Mouse (Mus musculus): ENCODE measurements around the gene Wdr19. TPM values are rescaled to one million over a fixed set of nuclear protein-coding genes. Genes with fewer than 3 reads are reported as not detected.

Gene Wdr19
- 8.7 and 9.2 TPM in 2 replicates for polyA plus RNA-seq (2014; fragmentation: Nextera tagmentation; extraction: Ambion mirVana)

DNA sequence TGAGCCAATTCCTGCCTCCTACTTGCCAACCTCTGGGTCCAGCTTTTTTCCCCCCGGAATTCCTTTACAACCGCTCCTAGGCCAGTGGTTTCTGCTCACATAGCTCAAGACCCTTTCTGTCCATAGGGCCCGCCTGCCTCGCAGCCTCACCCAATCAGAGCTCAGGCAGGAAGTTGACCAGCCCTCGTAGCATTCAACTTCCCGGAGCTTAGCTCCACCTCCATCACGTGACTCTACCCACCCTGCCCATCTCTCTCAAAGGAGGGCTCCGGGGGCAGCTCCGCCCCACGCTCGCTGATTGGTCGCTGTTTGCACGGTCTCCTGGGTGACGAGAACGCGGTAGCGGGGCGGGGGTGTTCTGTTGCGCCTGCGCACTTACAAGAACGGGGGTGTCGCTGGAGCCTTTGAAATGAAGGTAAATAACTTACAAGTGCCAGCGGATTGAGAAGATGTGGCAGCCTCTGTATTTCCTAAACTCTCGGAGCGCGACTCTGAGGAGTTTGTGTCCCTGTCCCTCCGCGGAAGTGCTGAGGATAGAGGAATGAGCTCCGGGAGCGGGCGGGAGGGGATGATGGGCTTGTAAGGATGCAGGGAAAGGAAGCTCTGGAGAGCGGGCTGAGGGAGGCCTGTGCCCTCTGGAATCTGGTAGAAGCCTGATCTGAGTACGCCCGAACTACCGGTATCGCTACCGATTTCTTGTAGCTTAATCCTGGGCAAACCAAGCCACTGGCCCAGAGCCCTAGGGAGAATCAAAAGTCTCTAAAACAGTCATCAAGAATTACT, at the start of gene Wdr19:
Gene Wdr19, plus strand, starts transcription at position 351 of the 783 bp plus-strand sequence.
- H3K4me1 ChIP-seq (replicated peaks; ENCODE audit: control insufficient read depth, insufficient read depth, low read length), result 0 out of 2 replicates have a peak, but pooled peaks cover 5% of the 10 kb centered on the region

DNA sequence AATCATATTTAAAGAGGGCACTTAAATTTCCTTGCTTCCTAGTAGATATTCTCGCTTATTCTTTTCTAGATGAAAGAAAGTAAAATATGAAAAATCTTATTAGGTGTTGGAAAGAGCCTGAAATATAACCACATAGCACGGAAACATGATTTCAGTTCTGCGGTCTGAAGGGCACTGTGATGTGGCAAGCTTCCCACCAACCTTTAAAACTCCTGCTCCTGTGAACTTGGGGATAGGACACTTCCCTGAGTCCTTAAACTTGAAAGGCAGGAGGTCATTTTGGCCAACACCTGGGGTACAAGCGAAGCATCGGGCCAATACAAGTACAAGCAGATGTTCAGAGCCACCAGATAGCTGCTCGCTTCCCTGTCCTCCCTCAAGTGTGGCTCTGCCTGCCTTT, 49.8 kb upstream of the Wdr19 start:
- DNase-seq (ENCODE audit: low spot score) (no peak), ATAC-seq (replicated peaks; ENCODE audit: low FRiP score, low TSS enrichment, low read depth) (no peak)
- Histone ChIP-seq H3K27me3 (replicated peaks; ENCODE audit: control insufficient read depth, insufficient read depth, low read length) (no peaks in the 10 kb centered on the region), H3K36me3 (ENCODE audit: control insufficient read depth, insufficient read depth, low read length) (peaks cover 37% of the 10 kb centered on the region), H3K4me3 (ENCODE audit: low read depth, low read length) (no peak overlapping the region), H3K4me1 (replicated peaks; ENCODE audit: control insufficient read depth, insufficient read depth, low read length) (no peaks in the 10 kb centered on the region), H3K9ac (ENCODE audit: low read length) (no peak overlapping the region), H3K9me3 (ENCODE audit: control insufficient read depth, low read length) (no peaks in the 10 kb centered on the region), H3K4me2 (ENCODE audit: low read length) (no peak overlapping the region), H3K27ac (ENCODE audit: low read depth) (no peak overlapping the region)
- WGBS, result 95% methylated on average over 6 of the region's 6 CpGs

More for the DNA sequence above, at the start of gene Wdr19:
- WGBS, result 0% methylated on average over 37 of the region's 37 CpGs
- no peaks in the 10 kb centered on the region for H3K9me3 ChIP-seq (ENCODE audit: control insufficient read depth, low read length)
- peak; percentile 94 for DNase-seq (ENCODE audit: low spot score)
- H3K27ac ChIP-seq (ENCODE audit: low read depth), result peak within 1 kb of the TSS; percentile 54
- peak within 1 kb of the TSS; percentile 53 for H3K9ac ChIP-seq (ENCODE audit: low read length)
- peak within 1 kb of the TSS; percentile 75 for H3K4me3 ChIP-seq (ENCODE audit: low read depth, low read length)
- no peaks in the 10 kb centered on the region for H3K36me3 ChIP-seq (ENCODE audit: control insufficient read depth, insufficient read depth, low read length)
- no peaks in the 10 kb centered on the region for H3K27me3 ChIP-seq (replicated peaks; ENCODE audit: control insufficient read depth, insufficient read depth, low read length)
- peak within 1 kb of the TSS; percentile 74 for H3K4me2 ChIP-seq (ENCODE audit: low read length)
- ATAC-seq (replicated peaks; ENCODE audit: low FRiP score, low TSS enrichment, low read depth), result peak; percentile 100

GRCm38 (mm10) chr5:65150376-65150955, 49.0 kb upstream of the Wdr19 start:
- Histone ChIP-seq H3K4me1 (replicated peaks; ENCODE audit: control insufficient read depth, insufficient read depth, low read length) (no peaks in the 10 kb centered on the region), H3K9ac (ENCODE audit: low read length) (no peak overlapping the region), H3K27ac (ENCODE audit: low read depth) (no peak overlapping the region), H3K4me3 (ENCODE audit: low read depth, low read length) (no peak overlapping the region), H3K4me2 (ENCODE audit: low read length) (no peak overlapping the region), H3K27me3 (replicated peaks; ENCODE audit: control insufficient read depth, insufficient read depth, low read length) (no peaks in the 10 kb centered on the region), H3K9me3 (ENCODE audit: control insufficient read depth, low read length) (no peaks in the 10 kb centered on the region), H3K36me3 (ENCODE audit: control insufficient read depth, insufficient read depth, low read length) (peaks cover 30% of the 10 kb centered on the region)
- DNase-seq (ENCODE audit: low spot score), result no peak
- no peak for ATAC-seq (replicated peaks; ENCODE audit: low FRiP score, low TSS enrichment, low read depth)
- 89% methylated on average over 8 of the region's 8 CpGs for WGBS

GRCm38 (mm10) chr5:65151276-65151675, 48.2 kb upstream of the Wdr19 start:
- DNase-seq (ENCODE audit: low spot score) (no peak), ATAC-seq (replicated peaks; ENCODE audit: low FRiP score, low TSS enrichment, low read depth) (no peak)
- H3K27me3 ChIP-seq (replicated peaks; ENCODE audit: control insufficient read depth, insufficient read depth, low read length), result no peaks in the 10 kb centered on the region
- no peak overlapping the region for H3K27ac ChIP-seq (ENCODE audit: low read depth)
- H3K4me1 ChIP-seq (replicated peaks; ENCODE audit: control insufficient read depth, insufficient read depth, low read length), result no peaks in the 10 kb centered on the region
- no peak overlapping the region for H3K9ac ChIP-seq (ENCODE audit: low read length)
- no peaks in the 10 kb centered on the region for H3K9me3 ChIP-seq (ENCODE audit: control insufficient read depth, low read length)
- H3K4me2 ChIP-seq (ENCODE audit: low read length), result no peak overlapping the region
- no peak overlapping the region for H3K4me3 ChIP-seq (ENCODE audit: low read depth, low read length)
- WGBS, result 75% methylated on average over 3 of the region's 3 CpGs
- H3K36me3 ChIP-seq (ENCODE audit: control insufficient read depth, insufficient read depth, low read length), result peaks cover 30% of the 10 kb centered on the region

DNA sequence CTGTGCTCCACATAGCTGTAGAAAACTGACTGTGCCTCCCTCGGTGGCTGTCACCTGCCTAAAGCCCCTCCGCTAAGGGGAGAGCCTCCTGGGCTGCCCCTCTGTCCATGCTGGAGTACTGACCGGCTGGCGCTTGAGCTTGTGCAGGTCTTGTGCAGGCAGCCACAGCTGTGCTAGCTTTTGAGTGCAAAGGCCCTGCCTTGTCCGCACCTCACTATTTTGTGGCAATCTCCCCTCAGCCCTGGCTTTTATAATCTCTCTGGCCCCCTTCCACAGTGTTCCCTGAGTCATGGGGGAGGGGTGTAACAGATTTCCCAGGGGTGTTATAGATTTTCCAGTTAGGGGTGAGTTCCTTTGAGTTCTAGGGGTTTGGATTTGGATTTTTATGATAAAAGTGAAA, 47.7 kb upstream of the Wdr19 start:
- H3K27me3 ChIP-seq (replicated peaks; ENCODE audit: control insufficient read depth, insufficient read depth, low read length), result no peaks in the 10 kb centered on the region
- H3K4me1 ChIP-seq (replicated peaks; ENCODE audit: control insufficient read depth, insufficient read depth, low read length), result no peaks in the 10 kb centered on the region
- H3K9me3 ChIP-seq (ENCODE audit: control insufficient read depth, low read length), result no peaks in the 10 kb centered on the region
- H3K4me3 ChIP-seq (ENCODE audit: low read depth, low read length), result no peak overlapping the region
- no peak overlapping the region for H3K4me2 ChIP-seq (ENCODE audit: low read length)
- peaks cover 31% of the 10 kb centered on the region for H3K36me3 ChIP-seq (ENCODE audit: control insufficient read depth, insufficient read depth, low read length)
- no peak overlapping the region for H3K9ac ChIP-seq (ENCODE audit: low read length)
- WGBS, result 76% methylated on average over 5 of the region's 5 CpGs
- H3K27ac ChIP-seq (ENCODE audit: low read depth), result no peak overlapping the region
- no peak for ATAC-seq (replicated peaks; ENCODE audit: low FRiP score, low TSS enrichment, low read depth)
- DNase-seq (ENCODE audit: low spot score), result no peak

- 80% methylated on average over 6 of the region's 6 CpGs for WGBS
- H3K4me3 ChIP-seq (ENCODE audit: low read depth, low read length), result no peak overlapping the region
- no peak for DNase-seq (ENCODE audit: low spot score)
- peaks cover 22% of the 10 kb centered on the region for H3K36me3 ChIP-seq (ENCODE audit: control insufficient read depth, insufficient read depth, low read length)
- H3K4me2 ChIP-seq (ENCODE audit: low read length), result no peak overlapping the region
- no peaks in the 10 kb centered on the region for H3K4me1 ChIP-seq (replicated peaks; ENCODE audit: control insufficient read depth, insufficient read depth, low read length)
- H3K27ac ChIP-seq (ENCODE audit: low read depth), result no peak overlapping the region
- no peak for ATAC-seq (replicated peaks; ENCODE audit: low FRiP score, low TSS enrichment, low read depth)
- H3K27me3 ChIP-seq (replicated peaks; ENCODE audit: control insufficient read depth, insufficient read depth, low read length), result no peaks in the 10 kb centered on the region
- no peak overlapping the region for H3K9ac ChIP-seq (ENCODE audit: low read length)
- no peaks in the 10 kb centered on the region for H3K9me3 ChIP-seq (ENCODE audit: control insufficient read depth, low read length)
These were observed 45.2 kb upstream of the Wdr19 start for GRCm38 (mm10) chr5:65154287-65154686.

DNA sequence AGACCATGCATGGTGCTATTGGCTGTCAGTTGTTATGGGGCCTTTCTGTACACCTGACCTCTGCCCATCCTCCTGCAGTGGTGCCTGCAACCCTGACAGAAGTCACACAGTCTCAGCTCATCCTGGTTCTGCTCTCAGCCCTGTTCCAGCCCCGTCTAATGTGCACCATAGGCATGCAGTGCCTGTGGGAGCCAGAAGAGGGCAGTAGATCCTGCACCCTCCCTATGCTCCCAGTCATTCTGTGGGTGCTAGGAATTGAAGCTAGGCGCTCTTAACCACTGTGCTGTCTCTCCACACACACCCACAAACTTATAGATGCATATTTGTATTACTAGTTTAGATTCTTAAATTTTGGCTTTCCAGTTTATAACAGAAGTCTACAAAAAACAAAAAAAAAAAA, 42.6 kb upstream of the Wdr19 start:
- DNase-seq (ENCODE audit: low spot score) (no peak), ATAC-seq (replicated peaks; ENCODE audit: low FRiP score, low TSS enrichment, low read depth) (no peak)
- Histone ChIP-seq H3K9me3 (ENCODE audit: control insufficient read depth, low read length) (no peaks in the 10 kb centered on the region), H3K27ac (ENCODE audit: low read depth) (no peak overlapping the region), H3K4me3 (ENCODE audit: low read depth, low read length) (no peak overlapping the region), H3K4me2 (ENCODE audit: low read length) (no peak overlapping the region), H3K9ac (ENCODE audit: low read length) (no peak overlapping the region), H3K36me3 (ENCODE audit: control insufficient read depth, insufficient read depth, low read length) (peaks cover 18% of the 10 kb centered on the region), H3K27me3 (replicated peaks; ENCODE audit: control insufficient read depth, insufficient read depth, low read length) (no peaks in the 10 kb centered on the region), H3K4me1 (replicated peaks; ENCODE audit: control insufficient read depth, insufficient read depth, low read length) (no peaks in the 10 kb centered on the region)
- WGBS, result 78% methylated on average over 2 of the region's 2 CpGs

DNA sequence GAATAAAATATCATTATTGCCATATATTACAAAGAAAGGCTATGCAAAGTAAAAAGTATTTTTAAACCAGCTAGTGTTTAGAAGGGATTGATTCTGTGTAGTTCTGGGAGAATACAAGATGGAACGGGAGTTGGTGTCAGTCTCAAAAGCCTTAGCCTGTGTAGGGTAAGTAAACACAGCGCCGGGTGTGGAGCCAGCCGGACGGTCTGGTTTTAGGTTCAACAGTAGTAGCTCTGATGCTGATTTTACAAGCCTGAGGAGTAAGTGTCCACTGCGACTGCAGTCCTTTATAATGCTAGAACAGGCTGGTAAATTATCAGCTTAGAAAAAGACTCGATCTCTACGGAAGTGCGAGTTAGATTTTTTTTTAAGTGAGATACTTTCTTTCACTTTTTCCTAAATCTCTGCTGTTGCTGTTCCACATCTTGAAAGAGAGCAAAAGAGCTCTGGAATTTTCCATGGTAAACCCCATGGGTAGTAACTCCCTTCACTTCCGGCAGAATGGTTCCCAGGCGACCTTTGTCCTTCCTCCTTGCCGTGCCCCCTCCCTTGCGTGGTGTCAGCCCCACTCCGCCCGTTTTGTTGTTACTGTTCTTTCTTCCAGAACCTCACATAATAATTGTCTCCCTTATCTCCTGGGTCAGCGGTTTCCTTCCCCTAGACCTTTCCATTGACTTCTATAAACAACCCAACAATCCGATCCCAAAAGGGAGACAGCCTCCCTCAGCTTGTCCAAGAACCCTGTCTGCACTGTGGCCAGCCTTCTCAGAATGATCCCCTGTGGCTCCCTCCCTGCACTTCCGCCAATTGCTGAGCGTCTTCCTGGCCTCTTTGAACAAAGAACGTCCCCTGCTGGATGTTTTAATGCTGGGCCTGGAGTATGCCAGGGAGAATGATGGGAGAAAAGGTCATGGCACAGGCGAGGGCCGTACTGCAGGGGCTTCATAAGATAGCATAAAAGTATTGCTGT, 41.8 kb upstream of the Wdr19 start:
- 60% methylated on average over 22 of the region's 22 CpGs for WGBS
- H3K4me3 ChIP-seq (ENCODE audit: low read depth, low read length), result no peak overlapping the region
- peak overlapping the region; percentile 12; the same call in 1 of the 2 replicates for H3K27ac ChIP-seq (ENCODE audit: low read depth)
- H3K9me3 ChIP-seq (ENCODE audit: control insufficient read depth, low read length), result no peaks in the 10 kb centered on the region
- DNase-seq (ENCODE audit: low spot score) (no peak), ATAC-seq (replicated peaks; ENCODE audit: low FRiP score, low TSS enrichment, low read depth) (0 out of 2 replicates have a peak, but pooled peaks have one; percentile 36)
- H3K4me1 ChIP-seq (replicated peaks; ENCODE audit: control insufficient read depth, insufficient read depth, low read length), result 0 out of 2 replicates have a peak, but pooled peaks cover 2% of the 10 kb centered on the region
- H3K4me2 ChIP-seq (ENCODE audit: low read length), result no peak overlapping the region; the same call in 1 of the 2 replicates
- no peaks in the 10 kb centered on the region for H3K27me3 ChIP-seq (replicated peaks; ENCODE audit: control insufficient read depth, insufficient read depth, low read length)
- H3K9ac ChIP-seq (ENCODE audit: low read length), result no peak overlapping the region
- peaks cover 20% of the 10 kb centered on the region for H3K36me3 ChIP-seq (ENCODE audit: control insufficient read depth, insufficient read depth, low read length)

Data from intestine, embryonic 14.5 days (tissue).